Mouse (Mus musculus) stomach, postnatal 0 days (tissue): ENCODE measurements at regions not wholly inside any gene's neighbourhood (a gene's known extent, or its start where the extent isn't known, plus 50 kb on each side); places are given as distances from the start of the nearest gene placed in this dataset.
"Not testable (repeated sequence)": the region's sequence is repeated elsewhere in the genome, so short reads cannot be mapped to it uniquely, and the experiment has no call there.

Experiments used
- ATAC-seq: fragments of 200-750 bp; cut with Nextera tagmentation; 2 replicates; pipeline ENCODE4 v1.8.0; 2017; ENCODE audit not compliant: low FRiP score, low TSS enrichment
- DNase-seq: peaks from one replicate; pipeline ENCODE4 v3.0.0-alpha.2; 2016; ENCODE audit warnings: low spot score
- H3K27ac ChIP-seq: fragments of 300-500 bp; sonication (generic); replicated peaks from 2 replicates; pipeline ENCODE4 v1.5.1; 2014; ENCODE audit warnings: mild to moderate bottlenecking, control low read depth
- H3K27me3 ChIP-seq: fragments of 300-500 bp; sonication (generic); 2 replicates; pipeline ENCODE4 v1.6.1; 2014; ENCODE audit warnings: low read length; ENCODE audit not compliant: control insufficient read depth, insufficient read depth
- H3K36me3 ChIP-seq: fragments of 300-500 bp; sonication (generic); 2 replicates; pipeline ENCODE4 v1.6.1; 2014; ENCODE audit warnings: low read length, mixed read lengths; ENCODE audit not compliant: control insufficient read depth, insufficient read depth
- H3K4me1 ChIP-seq: fragments of 300-500 bp; sonication (generic); replicated peaks from 2 replicates; pipeline ENCODE4 v1.6.1; 2014; ENCODE audit warnings: antibody characterized with exemption; ENCODE audit not compliant: control insufficient read depth, insufficient read depth
- H3K4me2 ChIP-seq: fragments of 300-500 bp; sonication (generic); replicated peaks from 2 replicates; pipeline ENCODE4 v1.6.1; 2014; ENCODE audit warnings: low read depth, mild to moderate bottlenecking, control low read depth, moderate library complexity
- H3K4me3 ChIP-seq: fragments of 300-500 bp; sonication (generic); 2 replicates; pipeline ENCODE4 v1.5.1; 2014; ENCODE audit warnings: low read depth, low read length, control low read depth
- H3K9ac ChIP-seq: fragments of 300-500 bp; sonication (generic); 2 replicates; pipeline ENCODE4 v1.6.1; 2014; ENCODE audit warnings: mild to moderate bottlenecking, low read length, control low read depth, mixed read lengths
- H3K9me3 ChIP-seq: fragments of 300-500 bp; sonication (generic); 2 replicates; pipeline ENCODE4 v1.6.1; 2016; ENCODE audit warnings: low read length; ENCODE audit not compliant: control insufficient read depth
- CTCF ChIP-seq: IDR thresholded peaks from 2 replicates; pipeline ENCODE4 v1.5.1; 2016; ENCODE audit warnings: antibody characterized with exemption, low read depth, mild to moderate bottlenecking, moderate library complexity
- EP300 ChIP-seq: optimal IDR thresholded peaks from 2 replicates; pipeline ENCODE3; 2016; ENCODE audit warnings: antibody characterized with exemption
- WGBS: fragments of 180-500 bp; shearing (Covaris S2); extraction: QIAGEN DNeasy Blood & Tissue Kit; methylation state at CpG from one replicate; pipeline ENCODE4 v1.1.7; 2014; 5-methylcytosine and 5-hydroxymethylcytosine counted together

DNA sequence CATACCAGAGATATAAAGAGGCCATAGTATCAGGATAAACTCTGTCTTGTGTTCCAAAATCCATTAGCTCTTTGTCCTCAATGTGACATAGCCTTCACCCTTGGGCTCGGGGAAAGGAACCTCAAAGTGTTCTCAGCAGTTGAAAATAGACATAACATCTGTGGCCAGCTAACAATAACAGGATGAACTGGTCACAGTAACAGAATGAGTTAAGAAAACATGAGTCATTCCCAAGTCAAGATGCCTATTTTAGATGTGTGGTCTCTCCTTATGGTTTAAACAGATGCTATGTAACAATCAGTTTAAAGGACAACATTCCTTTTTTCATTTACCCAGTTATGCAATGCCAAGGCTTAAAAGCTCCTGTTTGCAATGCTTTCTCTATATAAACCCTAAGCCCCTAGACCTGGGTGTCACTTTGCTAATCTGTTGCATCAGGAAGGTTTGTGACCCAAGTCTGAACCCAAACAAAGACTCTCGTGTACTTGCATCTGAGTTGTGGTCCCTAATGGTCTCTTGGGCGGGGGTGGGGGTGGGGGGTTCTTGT, 920.5 kb upstream of the Dsel start:
- no peak for TF ChIP-seq CTCF
- TF ChIP-seq EP300: no peak
- no peak for ATAC-seq
- H3K9ac ChIP-seq: no peak overlapping the region
- no peak overlapping the region for H3K4me3 ChIP-seq
- DNase-seq: no peak
- no peaks in the 10 kb centered on the region for H3K9me3 ChIP-seq
- H3K4me2 ChIP-seq: no peak overlapping the region
- no peak overlapping the region for H3K27ac ChIP-seq
- H3K4me1 ChIP-seq: no peaks in the 10 kb centered on the region
- 40% methylated on average over 3 of the region's 3 CpGs for WGBS
- no peaks in the 10 kb centered on the region for H3K36me3 ChIP-seq
- H3K27me3 ChIP-seq: no peaks in the 10 kb centered on the region

GRCm38 (mm10) chr1:112779801-112780200, 915.1 kb upstream of the Dsel start:
- ATAC-seq (no peak), DNase-seq (no peak)
- Histone ChIP-seq H3K27me3 (no peaks in the 10 kb centered on the region), H3K9me3 (no peaks in the 10 kb centered on the region), H3K4me1 (no peaks in the 10 kb centered on the region), H3K4me3 (no peak overlapping the region), H3K36me3 (no peaks in the 10 kb centered on the region), H3K4me2 (no peak overlapping the region), H3K27ac (no peak overlapping the region), H3K9ac (no peak overlapping the region)
- no peak for TF ChIP-seq CTCF
- TF ChIP-seq EP300: no peak

- DNase-seq (no peak), ATAC-seq (no peak)
- WGBS: 78% methylated on average over 1 of the region's 1 CpGs
- no peak overlapping the region for H3K9ac ChIP-seq
- no peaks in the 10 kb centered on the region for H3K9me3 ChIP-seq
- H3K27me3 ChIP-seq: no peaks in the 10 kb centered on the region
- no peak for TF ChIP-seq CTCF
- TF ChIP-seq EP300: no peak
- H3K4me2 ChIP-seq: no peak overlapping the region
- H3K4me1 ChIP-seq: no peaks in the 10 kb centered on the region
- no peak overlapping the region for H3K4me3 ChIP-seq
- H3K36me3 ChIP-seq: no peaks in the 10 kb centered on the region
- H3K27ac ChIP-seq: no peak overlapping the region
Observed at GRCm38 (mm10) chr1:112778551-112778950, 913.8 kb upstream of the Dsel start.

- H3K27ac ChIP-seq, H3K36me3 ChIP-seq, H3K4me2 ChIP-seq, H3K9ac ChIP-seq, H3K27me3 ChIP-seq, H3K4me1 ChIP-seq, H3K4me3 ChIP-seq, ATAC-seq, DNase-seq, H3K9me3 ChIP-seq: not testable (repeated sequence)
- WGBS: 74% methylated on average over 3 of the region's 3 CpGs
Observed at GRCm38 (mm10) chr1:112750643-112751042, 885.9 kb upstream of the Dsel start.

DNA sequence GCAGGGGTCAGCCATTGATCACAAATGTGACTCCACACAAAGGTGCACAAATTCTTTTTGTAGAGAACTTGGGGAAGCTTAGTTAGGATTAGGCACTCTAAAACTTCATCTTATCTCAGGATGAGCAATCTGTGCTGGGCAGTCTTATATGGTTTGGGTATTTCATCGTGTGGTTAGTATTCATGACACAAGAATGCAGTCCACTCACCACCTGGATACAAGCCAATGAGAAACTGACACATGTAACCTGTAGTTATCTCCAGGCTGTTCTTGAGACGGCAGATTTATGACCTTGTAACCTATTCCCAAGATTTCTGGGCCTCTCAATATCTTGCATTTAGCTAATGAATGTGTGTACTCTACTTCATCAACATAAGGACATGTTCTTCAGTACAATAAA, 883.8 kb upstream of the Dsel start:
- H3K4me3 ChIP-seq: no peak overlapping the region
- no peaks in the 10 kb centered on the region for H3K4me1 ChIP-seq
- ATAC-seq (no peak), DNase-seq (no peak)
- H3K9ac ChIP-seq: no peak overlapping the region
- H3K9me3 ChIP-seq: no peaks in the 10 kb centered on the region
- TF ChIP-seq EP300 (no peak), CTCF (no peak)
- H3K4me2 ChIP-seq: no peak overlapping the region
- H3K27ac ChIP-seq: no peak overlapping the region
- no peaks in the 10 kb centered on the region for H3K27me3 ChIP-seq
- 58% methylated on average over 2 of the region's 2 CpGs for WGBS
- H3K36me3 ChIP-seq: no peaks in the 10 kb centered on the region

- Histone ChIP-seq H3K4me3 (no peak overlapping the region), H3K4me1 (no peaks in the 10 kb centered on the region), H3K27me3 (no peaks in the 10 kb centered on the region), H3K36me3 (no peaks in the 10 kb centered on the region), H3K9ac (no peak overlapping the region), H3K4me2 (no peak overlapping the region), H3K27ac (no peak overlapping the region), H3K9me3 (no peaks in the 10 kb centered on the region)
- TF ChIP-seq EP300 (no peak), CTCF (peak; percentile 62)
- ATAC-seq (no peak), DNase-seq (no peak)
Observed at GRCm38 (mm10) chr1:112703939-112704338, 839.2 kb upstream of the Dsel start.
